Mouse (Mus musculus) common myeloid progenitor, adult 5-6 weeks (primary cell): ENCODE measurements around the gene Gpr89. TPM values are rescaled to one million over a fixed set of nuclear protein-coding genes. Genes with fewer than 3 reads are reported as not detected.

ENCODE experiments used
- ATAC-seq: replicated peaks from 2 replicates; pipeline ENCODE4 v1.8.0; 2016; ENCODE audit warnings: low read depth, mild to moderate bottlenecking, moderate TSS enrichment, inconsistent platforms; ENCODE audit not compliant: poor library complexity, severe bottlenecking
- total RNA-seq: library from RNA; stranded (forward); fragments of 200-1000, 187-1606 nt; gene quantifications from 2 replicates; pipeline ENCODE4 v1.2.3, GENCODE M21; 2017

Gpr89 gene
- total RNA-seq, result 29.1 and 40.7 TPM in 2 replicates

- peak; percentile 99 for ATAC-seq
These were observed at the start of gene Gpr89 for GRCm38 (mm10) chr3:96904851-96905541. Gene Gpr89 (minus strand): TSS chr3:96905346.

GRCm38 (mm10) chr3:96953489-96954233, 48.5 kb upstream of the Gpr89 start:
- ATAC-seq, result no peak

- ATAC-seq, result no peak
These were observed 37.6 kb upstream of the Gpr89 start for GRCm38 (mm10) chr3:96942706-96943105.

GRCm38 (mm10) chr3:96938738-96939137, 33.6 kb upstream of the Gpr89 start:
- ATAC-seq, result peak; percentile 97

- no peak for ATAC-seq
These were observed 32.5 kb upstream of the Gpr89 start for GRCm38 (mm10) chr3:96937606-96938005.

- ATAC-seq, result peak; percentile 66
These were observed 31.1 kb upstream of the Gpr89 start for GRCm38 (mm10) chr3:96936241-96936640.

GRCm38 (mm10) chr3:96931261-96931681, 26.1 kb upstream of the Gpr89 start:
- no peak for ATAC-seq

- no peak for ATAC-seq
These were observed 20.8 kb upstream of the Gpr89 start, which contains the start of gene Gja8 for GRCm38 (mm10) chr3:96925920-96926319. Gene Gja8 (minus strand): TSS chr3:96926020.

GRCm38 (mm10) chr3:96924631-96925030, 19.5 kb upstream of the Gpr89 start:
- ATAC-seq, result no peak

- no peak for ATAC-seq
These were observed 15.8 kb upstream of the Gpr89 start for GRCm38 (mm10) chr3:96920991-96921390.

- no peak for ATAC-seq
These were observed 446 bp upstream of the Gpr89 start for GRCm38 (mm10) chr3:96905592-96905991.

GRCm38 (mm10) chr3:96904393-96904792, 753 bp downstream of the Gpr89 start, which contains the start of gene Gja5:
Gene Gja5 (plus strand): TSS chr3:96904693.
- no peak for ATAC-seq

GRCm38 (mm10) chr3:96902336-96902999, 2.7 kb downstream of the Gpr89 start:
- no peak for ATAC-seq

- no peak for ATAC-seq
These were observed 21.5 kb downstream of the Gpr89 start for GRCm38 (mm10) chr3:96883690-96884089.

GRCm38 (mm10) chr3:96882061-96882849, 22.9 kb downstream of the Gpr89 start:
- ATAC-seq, result no peak

GRCm38 (mm10) chr3:96881557-96881956, 23.6 kb downstream of the Gpr89 start:
- no peak for ATAC-seq

GRCm38 (mm10) chr3:96880385-96880784, 24.8 kb downstream of the Gpr89 start:
- ATAC-seq, result no peak

- ATAC-seq, result no peak
These were observed 25.6 kb downstream of the Gpr89 start for GRCm38 (mm10) chr3:96879536-96879935.

- no peak for ATAC-seq
These were observed 30.2 kb downstream of the Gpr89 start for GRCm38 (mm10) chr3:96874808-96875571.
